Mouse (Mus musculus): ENCODE measurements around the gene Hcar2.

- TF ChIP-seq CTCF (IDR thresholded peaks at IDR 0.05; ENCODE audit: insufficient read depth, low read depth, low read length) = no peak
- TF ChIP-seq POLR2A (IDR thresholded peaks at IDR 0.05; ENCODE audit: insufficient read depth, low read depth, low read length) = no peak
Observed at GRCm38 (mm10) chr5:123886365-123886764, 21.1 kb upstream of the Hcar2 start.

Data from olfactory bulb, adult 2 months (tissue).